Mouse (Mus musculus) thymus, adult 2 months (tissue): Measurements from ENCODE around the gene Ptrh2.

ENCODE experiments used
- CTCF ChIP-seq: fragments of 200-500 bp; IDR thresholded peaks from 2 replicates; pipeline ENCODE4 v1.5.1; 2012; ENCODE audit warnings: mild to moderate bottlenecking, control low read depth, low read length, moderate library complexity, borderline replicate concordance; ENCODE audit not compliant: control insufficient read depth, poor library complexity, insufficient read depth; ENCODE audit errors: extremely low read depth
- POLR2A ChIP-seq: fragments of 200-500 bp; IDR thresholded peaks from 2 replicates; pipeline ENCODE4 v1.6.1; 2012; ENCODE audit warnings: mild to moderate bottlenecking, low read length, control low read depth, moderate library complexity; ENCODE audit not compliant: control insufficient read depth, poor library complexity, insufficient read depth; ENCODE audit errors: extremely low read depth

GRCm38 (mm10) chr11:86738956-86739355 lies 55.2 kb downstream of the Ptrh2 start:
- TF ChIP-seq CTCF (no peak), POLR2A (no peak)
